Mouse (Mus musculus) CH12.LX (cell line): Measurements from ENCODE around the gene Smim27. TPM values are rescaled to one million over a fixed set of nuclear protein-coding genes. Genes with fewer than 3 reads are reported as not detected.

Experiments used
- DNase-seq: peaks from one replicate; pipeline ENCODE4 v3.0.0-alpha.2; 2013; ENCODE audit errors: extremely low read depth
- H3K27ac ChIP-seq: 2 replicates; pipeline ENCODE4 v1.5.1; 2012; ENCODE audit warnings: low read depth, mild to moderate bottlenecking, control low read depth, moderate library complexity; ENCODE audit not compliant: insufficient read depth
- H3K27me3 ChIP-seq: replicated peaks from 2 replicates; pipeline ENCODE3; 2012; ENCODE audit warnings: inconsistent platforms
- H3K36me3 ChIP-seq, 2 experiments: replicated peaks in 1 of 2; 2 replicates each; pipeline versions ENCODE3 to v1.6.1; 2012; ENCODE audit warnings: inconsistent platforms in 1 of 2, low read length in 1 of 2, mild to moderate bottlenecking in 1 of 2, mixed read lengths in 1 of 2, moderate library complexity in 1 of 2; ENCODE audit not compliant: control insufficient read depth in 1 of 2, insufficient read depth in 1 of 2
- H3K4me1 ChIP-seq, 2 experiments: 2 replicates each; pipeline ENCODE4 v1.6.1; 2012; ENCODE audit warnings: inconsistent platforms in 1 of 2, moderate library complexity in 1 of 2; ENCODE audit not compliant: insufficient read depth in 2 of 2, control insufficient read depth in 1 of 2
- H3K4me2 ChIP-seq: 2 replicates; pipeline ENCODE4 v1.6.1; 2012; ENCODE audit warnings: low read depth, mild to moderate bottlenecking, control low read depth; ENCODE audit not compliant: poor library complexity, insufficient read depth, severe bottlenecking
- H3K4me3 ChIP-seq, 3 experiments: fragments of 150-350 bp in 1 of 3; sonication (generic) in 1 of 3; replicated peaks in 1 of 3; 2 replicates each; pipeline versions ENCODE3 to v1.5.1; 2011 to 2012; ENCODE audit warnings: low read depth in 2 of 3, low read length in 2 of 3, mild to moderate bottlenecking in 2 of 3, moderate library complexity in 2 of 3, control low read depth in 1 of 3, improper control_type of control experiment in 1 of 3, inconsistent platforms in 1 of 3, mixed read lengths in 1 of 3; ENCODE audit not compliant: poor library complexity in 1 of 3
- H3K79me2 ChIP-seq: replicated peaks from 2 replicates; pipeline ENCODE4 v1.6.1; 2012; ENCODE audit warnings: mild to moderate bottlenecking, moderate library complexity; ENCODE audit not compliant: control insufficient read depth, poor library complexity, insufficient read depth, severe bottlenecking; ENCODE audit errors: extremely low read depth
- H3K9ac ChIP-seq: 2 replicates; pipeline ENCODE4 v1.6.1; 2012; ENCODE audit warnings: low read depth, mild to moderate bottlenecking, control low read depth, moderate library complexity; ENCODE audit not compliant: insufficient read depth
- H3K9me3 ChIP-seq: replicated peaks from 2 replicates; pipeline ENCODE3; 2012; ENCODE audit warnings: low read length, inconsistent platforms, mixed read lengths
- BHLHE40 ChIP-seq: IDR thresholded peaks from 2 replicates; pipeline ENCODE4 v1.6.1; 2011; ENCODE audit warnings: mild to moderate bottlenecking, low read depth, low read length, improper control_type of control experiment
- ELF1 ChIP-seq: IDR thresholded peaks from 2 replicates; pipeline ENCODE4 v1.6.1; 2014; ENCODE audit warnings: low read depth, mild to moderate bottlenecking, inconsistent platforms, low read length, improper control_type of control experiment
- EP300 ChIP-seq: IDR thresholded peaks from 2 replicates; pipeline ENCODE4 v1.6.1; 2011; ENCODE audit warnings: low read length, improper control_type of control experiment
- JUN ChIP-seq: IDR thresholded peaks from 2 replicates; pipeline ENCODE4 v1.6.1; 2011; ENCODE audit warnings: low read depth, mild to moderate bottlenecking, low read length, improper control_type of control experiment, moderate library complexity; ENCODE audit not compliant: insufficient read depth
- MEF2A ChIP-seq: IDR thresholded peaks from 2 replicates; pipeline ENCODE4 v1.6.1; 2014; ENCODE audit warnings: low read depth, mild to moderate bottlenecking, inconsistent platforms, low read length, improper control_type of control experiment, borderline replicate concordance
- MXI1 ChIP-seq: IDR thresholded peaks from 2 replicates; pipeline ENCODE4 v1.6.1; 2011; ENCODE audit warnings: mild to moderate bottlenecking, low read depth, low read length, improper control_type of control experiment
- MYC ChIP-seq: IDR thresholded peaks from 2 replicates; pipeline ENCODE4 v1.6.1; 2011; ENCODE audit warnings: low read depth, mild to moderate bottlenecking, improper control_type of control experiment, low read length
- PAX5 ChIP-seq: IDR thresholded peaks from 2 replicates; pipeline ENCODE4 v1.6.1; 2012; ENCODE audit warnings: low read length, inconsistent platforms, mixed read lengths
- POLR2AphosphoS2 ChIP-seq: IDR thresholded peaks from 2 replicates; pipeline ENCODE4 v1.6.1; 2011; ENCODE audit warnings: low read depth, low read length, improper control_type of control experiment
- USF1 ChIP-seq: IDR thresholded peaks from 2 replicates; pipeline ENCODE4 v1.6.1; 2014; ENCODE audit warnings: low read depth, mild to moderate bottlenecking, inconsistent platforms, low read length, improper control_type of control experiment
- USF2 ChIP-seq: conservative IDR thresholded peaks from 2 replicates; pipeline ENCODE4 v1.6.1; 2011; ENCODE audit warnings: low read depth, low read length, improper control_type of control experiment
- ZMIZ1 ChIP-seq: IDR thresholded peaks from 2 replicates; pipeline ENCODE4 v1.6.1; 2012; ENCODE audit warnings: low read depth, mild to moderate bottlenecking, inconsistent platforms, low read length, improper control_type of control experiment
- dilution Hi-C: fragments of 300-500 bp; cut with MboI; formaldehyde crosslinking; loops from 2 replicates; pipeline ENCODE4 v1.14.3; 2020; ENCODE audit warnings: low sequenced_read_pairs; ENCODE audit not compliant: extremely low pct_unique_long_range_greater_than_20kb, extremely low pct_ligation_motif_present
- in situ Hi-C: fragments of 300-500 bp; cut with MboI; formaldehyde crosslinking; loops from 3 replicates; pipeline ENCODE4 v1.14.3; 2019; ENCODE audit warnings: low sequenced_read_pairs, low pct_ligation_motif_present, low pct_unique_long_range_greater_than_20kb, mixed read lengths
- polyA plus RNA-seq: library from polyadenylated mRNA; unstranded; fragments of >175 nt; gene quantifications from 2 replicates; pipeline ENCODE4 v1.2.1, GENCODE M21; 2012; ENCODE audit warnings: low read depth; ENCODE audit not compliant: insufficient read length
- total RNA-seq, 2 experiments: library from RNA; depleted of rRNA; stranded (reverse); fragments of 300-350 nt in 1 of 2; fragments of >200 nt in 1 of 2; gene quantifications; 2 replicates each; pipeline ENCODE4 v1.2.3; 2012 to 2014

The Smim27 gene
- total and polyA plus RNA-seq, 3 experiments, result 1.6 to 9.7 (median 6.5) TPM

- no peak for TF ChIP-seq JUN
- TF ChIP-seq, all 38 proteins: peak for 0
Measured at GRCm38 (mm10) chr4:40312213-40312612, 42.8 kb downstream of the Smim27 start (continued).

DNA sequence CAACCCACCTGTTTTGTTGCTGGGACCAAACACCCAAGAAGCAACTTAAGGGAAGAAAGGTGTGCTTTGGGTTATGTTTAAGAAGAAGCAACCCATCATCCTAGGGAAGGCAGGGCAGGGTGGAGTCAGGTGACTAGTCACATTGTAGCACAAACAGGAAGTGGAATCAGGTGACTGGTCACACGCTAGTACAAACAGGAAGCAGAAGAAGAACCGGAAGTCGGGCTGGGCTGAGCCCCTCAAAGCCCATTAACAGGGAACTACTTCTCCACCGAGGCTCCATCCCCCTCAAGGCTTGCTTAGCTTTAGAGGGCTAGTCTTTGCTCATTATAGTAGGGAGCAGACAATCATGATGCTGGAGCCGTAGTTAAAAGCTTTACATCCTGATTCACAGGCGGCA is 43.6 kb downstream of the Smim27 start:
- dilution Hi-C loops, result no loop called here
- H3K36me3 ChIP-seq, result no peaks in the 10 kb centered on the region
- H3K79me2 ChIP-seq, result no peaks in the 10 kb centered on the region
- no peak overlapping the region for H3K9ac ChIP-seq
- H3K4me2 ChIP-seq, result no peak overlapping the region
- peaks cover 3% of the 10 kb centered on the region for H3K9me3 ChIP-seq
- H3K4me3 ChIP-seq, result no peak overlapping the region
- no peaks in the 10 kb centered on the region for H3K27me3 ChIP-seq
- TF ChIP-seq USF2 (peak; percentile 43; the same call in 1 of the 2 replicates), BHLHE40 (peak; percentile 69), ELF1 (peak; percentile 66; the same call in 1 of the 2 replicates), MXI1 (no peak), USF1 (peak; percentile 35)
- DNase-seq, result peak; percentile 35
- in situ Hi-C loops, result no loop called here
- H3K27ac ChIP-seq, result no peak overlapping the region
- peaks cover 0 to 5% of the 10 kb centered on the region in 2 experiments; a peak in 2 of 4 replicates for H3K4me1 ChIP-seq

GRCm38 (mm10) chr4:40317404-40317803 is 48.0 kb downstream of the Smim27 start:
- no peak overlapping the region for H3K27ac ChIP-seq
- dilution Hi-C loops (no loop called here), in situ Hi-C loops (no loop called here)
- peaks cover 0 to 5% of the 10 kb centered on the region in 2 experiments; a peak in 2 of 4 replicates for H3K4me1 ChIP-seq
- no peak overlapping the region for H3K4me3 ChIP-seq
- H3K4me2 ChIP-seq, result no peak overlapping the region
- DNase-seq, result no peak
- no peaks in the 10 kb centered on the region for H3K27me3 ChIP-seq
- H3K36me3 ChIP-seq, result no peaks in the 10 kb centered on the region
- no peaks in the 10 kb centered on the region for H3K79me2 ChIP-seq
- no peak for TF ChIP-seq MYC
- TF ChIP-seq EP300, result no peak
- no peak for TF ChIP-seq ZMIZ1
- TF ChIP-seq MEF2A, result no peak
- TF ChIP-seq POLR2AphosphoS2, result no peak
- no peak for TF ChIP-seq PAX5
- peaks cover 3% of the 10 kb centered on the region for H3K9me3 ChIP-seq
- H3K9ac ChIP-seq, result no peak overlapping the region

Other genes starting within 250 kb of the Smim27 start
- gene Aco1, start 126.5 kb upstream of the Smim27 start, total RNA-seq (2012; rRNA removed), result 23.2 and 25.0 TPM in 2 replicates
- gene Aco1, start 126.5 kb upstream of the Smim27 start, total RNA-seq (2014; rRNA removed), result 25.2 and 27.1 TPM in 2 replicates
- gene Aco1, start 126.5 kb upstream of the Smim27 start, polyA plus RNA-seq, result 22.3 and 24.8 TPM in 2 replicates
- 4.5 and 6.6 TPM in 2 replicates for gene Ddx58, start 29.8 kb upstream of the Smim27 start, total RNA-seq (2012; rRNA removed)
- gene Ddx58, start 29.8 kb upstream of the Smim27 start, total RNA-seq (2014; rRNA removed), result 4.2 and 4.5 TPM in 2 replicates
- 6.4 and 7.3 TPM in 2 replicates for gene Ddx58, start 29.8 kb upstream of the Smim27 start, polyA plus RNA-seq
- gene Topors, start 271 bp downstream of the Smim27 start, total RNA-seq (2012; rRNA removed), result 23.1 and 28.7 TPM in 2 replicates
- gene Topors, start 271 bp downstream of the Smim27 start, total RNA-seq (2014; rRNA removed), result 36.1 and 39.7 TPM in 2 replicates
- 38.9 and 43.8 TPM in 2 replicates for gene Topors, start 271 bp downstream of the Smim27 start, polyA plus RNA-seq
- 205 and 227 TPM in 2 replicates for gene Ndufb6, start 9.8 kb downstream of the Smim27 start, total RNA-seq (2012; rRNA removed)
- gene Ndufb6, start 9.8 kb downstream of the Smim27 start, total RNA-seq (2014; rRNA removed), result 222 and 253 TPM in 2 replicates
- gene Ndufb6, start 9.8 kb downstream of the Smim27 start, polyA plus RNA-seq, result 144 and 159 TPM in 2 replicates
- not detected in 2 replicates for gene Tmem215, start 202.6 kb downstream of the Smim27 start, total RNA-seq (2012; rRNA removed)
- not detected in 2 replicates for gene Tmem215, start 202.6 kb downstream of the Smim27 start, total RNA-seq (2014; rRNA removed)
- gene Tmem215, start 202.6 kb downstream of the Smim27 start, polyA plus RNA-seq, result not detected in 2 replicates